Mouse (Mus musculus) liver, adult 2 months (tissue): ENCODE results near the gene Klrb1c.

Experiments used
- CTCF ChIP-seq: fragments of 200-500 bp; IDR thresholded peaks from 2 replicates; pipeline ENCODE4 v1.5.1; 2011; ENCODE audit warnings: low read depth, low read length, control low read depth
- POLR2A ChIP-seq: fragments of 200-500 bp; IDR thresholded peaks from 2 replicates; pipeline ENCODE4 v1.6.1; 2011; ENCODE audit warnings: low read length, control low read depth; ENCODE audit not compliant: insufficient read depth; ENCODE audit errors: extremely low read depth

DNA sequence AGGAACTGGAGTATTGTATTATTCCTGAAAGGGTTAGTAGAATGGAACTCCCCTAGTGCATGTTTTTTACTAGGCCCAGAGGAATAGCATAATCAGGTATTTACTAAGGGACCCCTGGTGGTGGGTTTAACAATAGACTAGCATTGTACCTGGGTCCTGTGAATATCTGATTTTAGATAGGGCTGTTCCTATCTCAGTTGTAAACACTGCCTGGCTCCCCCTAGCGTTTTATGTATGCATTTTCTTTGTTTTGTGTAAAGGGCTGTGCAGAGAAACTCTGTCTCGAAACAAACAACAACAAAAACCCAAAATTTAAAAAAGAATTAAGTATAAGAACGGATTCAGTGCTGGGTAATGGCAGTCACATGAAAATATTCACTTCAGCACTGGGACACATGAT, 18.0 kb upstream of the Klrb1c start:
- TF ChIP-seq CTCF (no peak), POLR2A (no peak)
